Mouse (Mus musculus): ENCODE data around the gene Hrasls5. TPM values are rescaled to one million over a fixed set of nuclear protein-coding genes. Genes with fewer than 3 reads are reported as not detected.

The Hrasls5 gene
- polyA plus RNA-seq, 1 experiment from 2014 or later: not detected

DNA sequence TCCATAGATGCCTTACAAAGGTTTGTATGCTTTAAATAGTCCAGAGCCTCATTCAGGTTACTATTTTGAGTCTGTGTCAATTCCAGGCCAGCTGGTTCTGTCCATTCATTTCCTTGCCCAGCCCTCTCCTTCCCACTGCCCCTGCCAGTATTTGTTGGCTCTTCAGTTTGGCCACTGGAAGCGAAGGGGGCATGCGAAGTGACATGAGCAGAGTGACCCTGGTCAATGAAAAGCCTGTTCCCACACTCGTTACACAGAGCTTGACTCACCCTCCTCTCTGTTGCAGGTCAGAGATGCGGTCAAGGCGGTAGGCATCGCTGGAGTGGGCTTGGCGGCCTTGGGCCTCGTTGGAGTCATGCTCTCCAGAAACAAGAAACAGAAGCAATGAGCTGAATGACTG, 27.1 kb upstream of the Hrasls5 start:
- ATAC-seq (ENCODE audit: insufficient read depth, low FRiP score, low read depth): no peak
- H3K27me3 ChIP-seq (replicated peaks): no peaks in the 10 kb centered on the region
- no peak overlapping the region for H3K9ac ChIP-seq
- no peaks in the 10 kb centered on the region for H3K36me3 ChIP-seq
- no peak overlapping the region for H3K4me2 ChIP-seq
- no peaks in the 10 kb centered on the region for H3K9me3 ChIP-seq
- H3K4me1 ChIP-seq: 0 out of 2 replicates have a peak, but pooled peaks cover 3% of the 10 kb centered on the region
- no peak overlapping the region for H3K27ac ChIP-seq
- 86% methylated on average over 8 of the region's 8 CpGs for WGBS
- no peak overlapping the region for H3K4me3 ChIP-seq (replicated peaks)

DNA sequence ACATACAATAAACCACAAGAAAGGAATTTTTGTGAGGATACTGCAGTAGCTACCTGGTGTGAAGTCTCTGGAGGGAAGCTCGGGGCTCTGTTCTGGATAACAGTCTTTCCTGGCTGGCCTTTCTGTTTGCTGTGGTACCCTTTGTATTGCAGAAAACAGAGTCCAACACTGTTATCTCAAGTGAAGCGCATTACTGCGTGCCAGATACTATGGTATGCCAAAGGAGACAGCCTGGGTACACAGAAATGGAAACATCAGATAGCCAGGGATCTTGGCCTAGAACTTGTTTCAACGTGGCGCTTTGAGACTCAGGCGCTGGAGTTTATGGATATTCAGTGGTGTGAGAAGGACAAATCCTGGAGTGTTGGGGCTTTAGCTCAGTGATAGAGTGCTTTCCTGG, 26.6 kb upstream of the Hrasls5 start:
- H3K4me1 ChIP-seq: 0 out of 2 replicates have a peak, but pooled peaks cover 3% of the 10 kb centered on the region
- no peak for ATAC-seq (ENCODE audit: insufficient read depth, low FRiP score, low read depth)
- 90% methylated on average over 6 of the region's 6 CpGs for WGBS
- no peaks in the 10 kb centered on the region for H3K36me3 ChIP-seq
- H3K4me2 ChIP-seq: no peak overlapping the region
- no peak overlapping the region for H3K4me3 ChIP-seq (replicated peaks)
- H3K27ac ChIP-seq: no peak overlapping the region
- H3K27me3 ChIP-seq (replicated peaks): no peaks in the 10 kb centered on the region
- H3K9me3 ChIP-seq: no peaks in the 10 kb centered on the region
- H3K9ac ChIP-seq: no peak overlapping the region

DNA sequence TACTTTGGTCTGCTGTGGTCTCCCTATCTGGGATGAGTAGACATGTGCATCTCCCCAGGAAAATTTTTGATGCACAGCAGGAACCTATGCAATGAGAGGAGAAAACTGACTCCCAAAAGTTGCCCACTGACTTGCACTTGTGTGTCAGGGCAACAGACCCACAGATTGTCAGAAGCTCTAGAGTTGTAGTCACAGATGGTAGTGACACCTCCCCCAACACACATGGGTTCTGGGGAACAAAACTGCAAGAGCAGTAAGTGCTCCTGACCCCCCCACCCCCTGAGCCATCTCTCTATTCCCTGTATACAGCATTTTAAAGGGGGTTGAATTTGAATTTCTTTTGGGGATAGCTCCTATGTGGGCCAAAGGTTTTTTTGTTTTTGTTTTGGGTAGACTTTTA, 21.5 kb upstream of the Hrasls5 start:
- no peaks in the 10 kb centered on the region for H3K27me3 ChIP-seq (replicated peaks)
- no peak overlapping the region for H3K9ac ChIP-seq
- H3K4me3 ChIP-seq (replicated peaks): no peak overlapping the region
- H3K4me1 ChIP-seq: no peaks in the 10 kb centered on the region
- no peak overlapping the region for H3K27ac ChIP-seq
- no peaks in the 10 kb centered on the region for H3K36me3 ChIP-seq
- H3K9me3 ChIP-seq: no peaks in the 10 kb centered on the region
- no peak for ATAC-seq (ENCODE audit: insufficient read depth, low FRiP score, low read depth)
- no peak overlapping the region for H3K4me2 ChIP-seq

DNA sequence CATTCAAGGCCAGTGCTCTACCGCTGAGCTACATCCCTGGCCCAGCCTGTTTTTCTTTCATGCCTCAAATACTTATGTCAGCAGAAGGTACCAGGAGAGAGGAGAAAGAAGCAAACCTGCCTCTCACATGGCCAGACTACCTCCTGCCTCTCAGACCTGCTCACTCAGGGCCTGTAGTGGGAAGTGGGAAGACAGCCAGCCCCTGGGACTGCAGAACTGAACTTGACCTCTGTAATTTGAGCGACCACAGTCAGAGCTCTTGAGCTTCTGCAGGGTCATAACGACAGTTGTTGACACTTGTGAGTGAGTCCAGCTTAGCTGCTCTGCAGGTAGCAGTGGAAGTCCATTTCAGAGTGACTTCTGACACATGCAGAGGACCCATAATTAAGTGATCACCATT, 20.3 kb upstream of the Hrasls5 start:
- H3K4me3 ChIP-seq (replicated peaks): no peak overlapping the region
- 41% methylated on average over 3 of the region's 3 CpGs for WGBS
- ATAC-seq (ENCODE audit: insufficient read depth, low FRiP score, low read depth): no peak
- H3K4me1 ChIP-seq: no peaks in the 10 kb centered on the region
- H3K9ac ChIP-seq: no peak overlapping the region
- H3K27me3 ChIP-seq (replicated peaks): no peaks in the 10 kb centered on the region
- H3K36me3 ChIP-seq: no peaks in the 10 kb centered on the region
- H3K27ac ChIP-seq: no peak overlapping the region
- H3K9me3 ChIP-seq: no peaks in the 10 kb centered on the region
- H3K4me2 ChIP-seq: no peak overlapping the region

DNA sequence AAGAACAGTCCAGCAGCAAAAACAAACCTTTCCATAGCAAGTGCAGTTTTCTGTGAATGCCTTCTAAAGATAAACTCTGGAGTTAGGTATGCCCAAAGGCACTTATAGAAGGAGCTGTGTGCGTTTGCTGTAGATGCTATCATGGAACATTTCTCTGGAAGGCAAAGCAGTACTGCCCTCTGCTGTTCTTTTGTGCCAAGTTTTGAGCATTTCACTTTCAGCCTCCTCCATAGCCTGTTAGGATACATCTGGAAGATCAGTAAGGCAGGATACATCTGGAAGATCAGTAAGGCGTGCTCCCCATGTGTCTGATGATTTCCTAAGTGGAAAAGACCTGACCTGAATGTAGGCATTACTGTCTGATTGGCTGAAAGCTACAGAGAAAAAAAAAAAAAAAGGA, 16.8 kb upstream of the Hrasls5 start:
- H3K27me3 ChIP-seq (replicated peaks): no peaks in the 10 kb centered on the region
- no peaks in the 10 kb centered on the region for H3K36me3 ChIP-seq
- H3K9ac ChIP-seq: no peak overlapping the region
- H3K27ac ChIP-seq: no peak overlapping the region
- no peaks in the 10 kb centered on the region for H3K9me3 ChIP-seq
- no peak overlapping the region for H3K4me3 ChIP-seq (replicated peaks)
- no peaks in the 10 kb centered on the region for H3K4me1 ChIP-seq
- no peak for ATAC-seq (ENCODE audit: insufficient read depth, low FRiP score, low read depth)
- 10% methylated on average over 2 of the region's 2 CpGs for WGBS
- no peak overlapping the region for H3K4me2 ChIP-seq

DNA sequence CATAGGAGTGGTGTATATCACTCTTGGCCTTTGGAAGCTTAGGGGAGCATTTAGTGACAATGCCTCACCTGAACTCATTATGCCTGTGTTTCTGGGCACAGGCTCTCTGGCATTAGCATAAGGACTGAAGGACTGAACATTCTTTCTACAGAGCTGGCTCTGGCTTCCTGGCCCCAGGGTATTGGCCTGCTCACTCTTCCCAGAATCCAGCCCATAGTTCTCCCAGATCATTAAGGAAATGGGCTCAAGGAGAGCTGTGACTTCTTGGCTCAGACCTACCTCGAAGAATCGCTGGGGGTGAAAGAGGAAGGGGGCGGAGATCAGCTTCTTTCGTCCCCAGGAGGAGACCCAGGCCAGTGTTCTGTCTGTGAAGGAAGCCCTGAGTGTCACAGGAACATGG, 13.9 kb upstream of the Hrasls5 start:
- Histone ChIP-seq H3K27me3 (replicated peaks) (no peaks in the 10 kb centered on the region), H3K36me3 (no peaks in the 10 kb centered on the region), H3K4me1 (no peaks in the 10 kb centered on the region), H3K9me3 (no peaks in the 10 kb centered on the region), H3K4me3 (replicated peaks) (no peak overlapping the region), H3K4me2 (no peak overlapping the region), H3K27ac (no peak overlapping the region), H3K9ac (no peak overlapping the region)
- 51% methylated on average over 4 of the region's 4 CpGs for WGBS
- ATAC-seq (ENCODE audit: insufficient read depth, low FRiP score, low read depth): no peak

DNA sequence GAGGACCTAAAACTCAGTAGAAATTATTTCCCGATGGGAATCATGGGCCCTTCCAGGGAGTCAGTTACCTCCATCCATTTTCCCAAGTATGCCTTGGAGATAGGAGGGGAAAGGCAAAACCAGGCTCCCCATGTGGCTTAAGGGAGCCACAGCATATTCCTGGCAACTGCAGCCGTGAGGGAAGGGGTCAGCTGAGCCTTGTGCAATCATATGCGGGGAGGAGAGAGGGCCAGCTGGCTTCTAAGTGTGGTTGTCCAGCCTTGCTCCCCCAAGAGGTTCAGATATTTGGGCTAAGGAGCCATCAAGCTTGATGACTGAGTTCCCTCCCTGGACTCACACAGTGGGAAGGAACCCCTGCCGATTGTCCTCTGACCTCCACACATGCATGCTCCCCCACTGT, 10.8 kb upstream of the Hrasls5 start:
- WGBS: 76% methylated on average over 4 of the region's 4 CpGs
- Histone ChIP-seq H3K4me3 (replicated peaks) (no peak overlapping the region), H3K36me3 (no peaks in the 10 kb centered on the region), H3K4me1 (no peaks in the 10 kb centered on the region), H3K27me3 (replicated peaks) (no peaks in the 10 kb centered on the region), H3K9me3 (no peaks in the 10 kb centered on the region), H3K9ac (no peak overlapping the region), H3K4me2 (no peak overlapping the region), H3K27ac (no peak overlapping the region)
- ATAC-seq (ENCODE audit: insufficient read depth, low FRiP score, low read depth): no peak

DNA sequence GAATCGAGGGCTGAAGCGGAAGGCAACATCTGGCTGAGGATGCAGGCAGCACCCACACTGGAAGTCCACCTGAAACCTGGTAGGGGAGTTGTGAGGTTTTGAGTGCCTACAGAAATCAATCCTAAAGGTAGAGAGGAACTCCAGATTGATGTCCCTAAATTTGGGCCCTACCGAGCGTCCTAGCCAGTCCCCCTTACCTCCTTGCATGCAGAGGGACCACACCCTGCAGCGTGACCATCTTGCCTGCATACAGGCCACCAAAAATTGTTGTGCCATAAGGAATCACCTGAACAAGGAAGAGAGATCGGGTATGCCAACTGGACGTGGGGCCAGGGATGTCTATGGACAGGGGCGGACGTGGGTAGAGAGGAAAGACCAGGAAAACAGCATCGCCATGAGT, 8.2 kb upstream of the Hrasls5 start:
- Histone ChIP-seq H3K4me3 (replicated peaks) (no peak overlapping the region), H3K36me3 (no peaks in the 10 kb centered on the region), H3K4me1 (no peaks in the 10 kb centered on the region), H3K9me3 (no peaks in the 10 kb centered on the region), H3K27me3 (replicated peaks) (no peaks in the 10 kb centered on the region), H3K4me2 (no peak overlapping the region), H3K27ac (no peak overlapping the region), H3K9ac (no peak overlapping the region)
- ATAC-seq (ENCODE audit: insufficient read depth, low FRiP score, low read depth): no peak
- 92% methylated on average over 10 of the region's 10 CpGs for WGBS

DNA sequence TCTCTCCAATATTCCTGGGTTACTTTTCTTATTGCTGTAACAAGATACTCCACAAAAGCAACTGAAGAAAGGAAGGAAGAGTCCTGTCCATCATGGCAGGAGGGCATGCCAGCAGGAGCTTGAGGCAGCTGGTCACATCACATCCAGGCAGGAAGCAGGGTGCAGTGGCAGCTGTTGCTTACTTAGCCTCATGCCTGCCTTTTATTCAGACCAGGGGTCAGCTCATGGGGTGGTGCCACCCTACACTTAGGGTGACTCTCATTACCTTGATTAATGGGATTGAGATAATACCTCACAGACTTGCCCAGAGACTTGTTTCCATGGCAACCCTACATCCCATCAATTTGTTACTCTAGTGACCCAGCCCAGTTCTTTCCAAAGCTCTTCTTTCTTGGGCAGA, 7.3 kb upstream of the Hrasls5 start:
- Histone ChIP-seq H3K27ac (no peak overlapping the region), H3K9ac (no peak overlapping the region), H3K4me3 (replicated peaks) (no peak overlapping the region), H3K4me1 (no peaks in the 10 kb centered on the region), H3K27me3 (replicated peaks) (no peaks in the 10 kb centered on the region), H3K4me2 (no peak overlapping the region), H3K9me3 (no peaks in the 10 kb centered on the region), H3K36me3 (no peaks in the 10 kb centered on the region)
- ATAC-seq (ENCODE audit: insufficient read depth, low FRiP score, low read depth): no peak

DNA sequence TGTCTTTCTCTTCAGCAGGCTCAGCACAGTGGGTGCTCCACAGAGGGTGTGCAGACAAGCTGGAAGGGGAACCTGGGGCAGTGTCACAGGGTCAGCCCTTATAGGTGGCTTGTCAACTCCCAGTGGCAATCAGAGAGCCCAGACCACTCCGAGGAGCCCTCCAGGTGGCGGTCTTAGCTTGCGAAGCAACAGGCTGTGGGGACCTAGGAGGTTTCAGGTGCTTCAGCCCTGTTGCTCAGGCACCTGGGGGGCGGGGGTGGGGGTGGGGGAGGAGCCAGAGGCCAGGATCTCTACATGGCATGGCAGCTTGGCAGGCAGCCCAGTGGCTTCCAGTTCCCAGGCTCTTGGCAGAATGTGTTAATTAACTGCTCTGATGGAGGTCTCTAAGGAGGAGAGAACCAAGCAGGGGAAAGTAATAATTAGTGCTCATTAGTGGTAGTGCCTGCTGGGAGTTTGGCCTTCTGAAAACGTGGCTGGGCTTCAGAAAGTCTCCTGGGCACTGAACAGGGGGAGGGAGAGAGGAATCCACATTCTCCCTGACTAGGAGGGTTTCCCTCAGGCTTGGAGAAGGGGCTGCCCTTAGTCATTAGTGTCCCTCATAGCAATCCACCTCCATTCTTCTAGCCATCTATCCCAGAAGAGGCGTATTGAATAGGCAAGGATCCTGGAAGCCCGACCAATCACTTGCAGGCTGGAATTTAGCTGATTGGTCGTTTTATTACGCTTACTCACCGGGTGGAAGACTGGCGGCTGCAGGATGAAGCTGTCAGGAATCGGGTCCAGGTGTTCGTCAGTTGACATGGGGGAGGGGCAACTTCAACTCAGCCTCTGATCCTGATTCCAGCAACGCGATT, 6.2 kb upstream of the Hrasls5 start:
- whole genome bisulfite sequencing: 4% methylated on average over 15 of the region's 15 CpGs
- Histone ChIP-seq H3K4me2 (peak overlapping the region; percentile 52), H3K27me3 (replicated peaks) (no peaks in the 10 kb centered on the region), H3K4me3 (replicated peaks) (peak overlapping the region; percentile 31), H3K36me3 (no peaks in the 10 kb centered on the region), H3K4me1 (no peaks in the 10 kb centered on the region), H3K9me3 (no peaks in the 10 kb centered on the region), H3K27ac (peak overlapping the region; percentile 80), H3K9ac (no peak overlapping the region)
- peak; percentile 71 for ATAC-seq (ENCODE audit: insufficient read depth, low FRiP score, low read depth)

DNA sequence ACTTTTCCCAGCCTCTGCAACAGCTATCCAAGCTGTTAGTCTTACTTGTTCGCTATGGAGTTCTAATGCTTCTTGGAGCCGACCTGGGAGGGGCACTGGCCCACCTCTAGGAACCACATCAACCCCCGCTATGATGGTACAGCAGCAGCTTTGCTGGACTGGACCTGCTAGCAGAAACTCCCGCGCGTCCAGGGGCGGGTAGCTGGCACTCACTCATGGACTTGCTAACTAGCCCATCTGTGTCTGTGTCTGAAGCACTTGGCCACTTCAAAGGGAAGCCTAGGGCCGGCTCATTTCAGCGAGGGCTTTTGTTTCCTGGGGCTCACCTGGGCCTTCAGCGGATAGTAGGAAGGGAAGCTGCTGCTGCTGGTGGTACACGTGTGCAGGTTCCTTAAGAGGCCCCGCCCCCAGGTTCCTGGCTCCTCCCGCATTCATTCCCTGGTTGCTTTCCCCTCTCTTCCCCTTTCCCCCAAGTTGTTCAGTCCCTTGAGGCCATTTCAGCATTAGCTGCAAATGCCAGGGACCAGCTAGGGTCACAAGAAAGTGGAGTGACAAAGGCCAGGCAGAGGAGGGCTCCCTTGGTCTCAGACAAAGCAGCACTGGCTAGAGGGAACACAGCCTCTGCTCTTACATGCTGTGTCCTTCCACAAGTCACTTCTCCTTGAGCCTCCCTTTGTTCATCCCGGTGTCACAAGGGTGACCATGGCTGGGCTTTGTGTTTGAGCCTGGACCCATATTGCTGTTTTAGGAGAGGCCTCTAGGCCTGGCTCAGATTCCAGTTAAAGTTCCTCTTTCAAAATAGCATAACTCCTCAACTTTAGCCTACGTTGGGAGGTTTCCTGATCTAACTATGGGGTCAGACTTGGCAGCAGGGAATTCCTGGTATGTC, 5.3 kb upstream of the Hrasls5 start, which contains the start of gene Lgals12:
Gene Lgals12 (minus strand): TSS at position 393 of the 889 bp plus-strand sequence.
- WGBS: 8% methylated on average over 15 of the region's 15 CpGs
- H3K9ac ChIP-seq: no peak within 1 kb of the TSS

DNA sequence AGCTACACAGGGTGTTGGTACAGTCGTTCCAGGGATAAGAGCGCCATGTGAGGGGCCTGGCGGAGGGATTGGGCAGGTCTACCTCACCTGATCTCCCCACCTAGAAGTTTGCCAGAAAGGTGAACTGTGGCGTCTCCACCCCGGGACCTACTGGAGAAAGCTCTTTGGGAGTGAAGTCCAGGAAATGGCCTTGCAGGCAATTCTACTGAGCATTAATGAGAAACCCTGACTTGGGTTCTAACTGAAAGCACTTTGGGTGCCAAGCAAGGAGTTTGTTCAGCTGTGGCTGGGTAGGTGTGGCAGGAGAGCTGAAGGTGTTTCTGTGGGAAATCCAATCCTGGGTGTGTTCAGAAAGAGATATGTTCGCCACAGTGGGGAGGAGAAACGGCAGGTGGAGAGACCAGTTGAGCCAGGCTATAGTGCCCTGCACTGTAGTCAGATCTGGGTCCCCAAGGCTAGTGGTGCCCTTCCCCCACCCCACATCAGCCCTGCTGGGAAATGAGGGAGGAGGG, 4.6 kb upstream of the Hrasls5 start:
- H3K9ac ChIP-seq: no peak overlapping the region
- H3K9me3 ChIP-seq: no peaks in the 10 kb centered on the region
- peak overlapping the region; percentile 80 for H3K27ac ChIP-seq
- H3K36me3 ChIP-seq: no peaks in the 10 kb centered on the region
- H3K27me3 ChIP-seq (replicated peaks): no peaks in the 10 kb centered on the region; the same call in 1 of the 2 replicates
- peak; percentile 81 for ATAC-seq (ENCODE audit: insufficient read depth, low FRiP score, low read depth)
- no peak overlapping the region for H3K4me2 ChIP-seq
- no peak overlapping the region for H3K4me3 ChIP-seq (replicated peaks)
- H3K4me1 ChIP-seq: peaks cover 8% of the 10 kb centered on the region; the same call in 1 of the 2 replicates
- 66% methylated on average over 7 of the region's 7 CpGs for WGBS

More for the DNA sequence above, 5.3 kb upstream of the Hrasls5 start, which contains the start of gene Lgals12:
- H3K36me3 ChIP-seq: no peaks in the 10 kb centered on the region
- H3K27ac ChIP-seq: peak within 1 kb of the TSS; percentile 80
- no peaks in the 10 kb centered on the region; the same call in 1 of the 2 replicates for H3K27me3 ChIP-seq (replicated peaks)
- H3K4me2 ChIP-seq: peak within 1 kb of the TSS; percentile 52
- no peaks in the 10 kb centered on the region for H3K9me3 ChIP-seq
- peaks cover 5% of the 10 kb centered on the region; the same call in 1 of the 2 replicates for H3K4me1 ChIP-seq
- peak within 1 kb of the TSS; percentile 31 for H3K4me3 ChIP-seq (replicated peaks)
- ATAC-seq (ENCODE audit: insufficient read depth, low FRiP score, low read depth): peak; percentile 48
